Mouse (Mus musculus) urinary bladder, postnatal 36 days (tissue): ENCODE data around the gene Vmn2r82.
"Not testable (repeated sequence)": the region's sequence is repeated elsewhere in the genome, so short reads cannot be mapped to it uniquely, and the experiment has no call there.

ENCODE experiments used
- DNase-seq, 2 experiments: peaks; one replicate each; pipeline ENCODE4 v3.0.0; 2022; ENCODE audit warnings: low spot score in 2 of 2, mixed read lengths in 1 of 2

Vmn2r82 gene

DNA sequence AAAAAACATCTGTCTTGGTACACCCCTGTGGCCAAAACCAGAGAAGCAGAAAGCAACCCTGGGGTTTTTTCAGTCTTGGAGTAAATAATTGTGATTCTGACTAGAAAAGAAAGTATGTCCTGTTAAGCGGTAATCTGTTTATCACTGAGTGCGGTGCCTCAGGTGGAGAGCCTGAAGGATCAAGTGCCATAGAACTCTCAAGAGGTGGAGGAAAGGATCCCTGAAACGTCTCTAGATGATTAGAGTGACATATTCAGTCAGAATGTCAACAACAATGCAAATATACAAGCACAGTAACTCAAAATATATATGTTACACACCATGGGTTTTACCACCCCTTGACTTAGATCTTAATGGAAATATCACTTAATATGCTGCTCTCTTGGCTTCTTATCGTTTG is at the start of gene Vmn2r82:
Gene Vmn2r82, plus strand, starts transcription at position 301 of the 400 bp plus-strand sequence.
- DNase-seq = not testable (repeated sequence)

GRCm38 (mm10) chr10:79322033-79322736 is 34.1 kb upstream of the Vmn2r82 start:
- not testable (repeated sequence) for DNase-seq

- no peak for DNase-seq
Observed at GRCm38 (mm10) chr10:79322737-79323086, 33.6 kb upstream of the Vmn2r82 start.

DNA sequence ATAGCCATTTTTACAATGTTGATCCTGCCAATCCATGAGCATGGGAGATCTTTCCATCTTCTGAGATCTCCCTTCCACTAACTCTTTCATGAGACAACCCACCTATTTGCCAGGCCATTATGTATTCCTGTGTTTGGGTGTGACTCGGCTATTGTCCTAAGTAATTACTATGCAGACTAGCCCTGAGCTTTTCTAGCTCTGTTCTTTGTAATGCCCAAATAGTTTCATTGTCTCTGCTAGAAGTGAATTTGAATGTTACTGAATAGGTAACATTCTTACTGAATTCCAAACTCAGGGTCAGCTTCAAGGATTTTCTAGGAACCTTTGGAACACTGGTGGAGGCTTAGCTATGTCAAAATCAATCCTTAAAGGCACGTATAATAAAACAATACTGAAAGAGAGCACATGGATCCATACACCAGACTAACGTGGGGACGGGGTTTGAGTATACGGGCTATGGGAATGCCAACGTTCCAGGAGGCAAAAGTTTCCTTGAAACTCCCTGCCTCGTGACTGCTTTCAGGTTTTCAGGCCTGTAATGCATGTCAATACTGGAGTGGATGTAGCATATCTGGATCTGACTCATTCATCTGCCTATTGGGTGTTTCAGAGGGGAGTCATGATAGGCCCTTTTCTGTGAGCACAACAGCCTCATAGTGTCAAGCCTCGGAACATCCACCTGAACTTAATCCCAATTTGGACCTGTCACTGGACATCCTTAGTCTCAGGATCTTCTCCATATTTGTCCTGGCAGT is 43.8 kb downstream of the Vmn2r82 start:
- DNase-seq = not testable (repeated sequence)

DNA sequence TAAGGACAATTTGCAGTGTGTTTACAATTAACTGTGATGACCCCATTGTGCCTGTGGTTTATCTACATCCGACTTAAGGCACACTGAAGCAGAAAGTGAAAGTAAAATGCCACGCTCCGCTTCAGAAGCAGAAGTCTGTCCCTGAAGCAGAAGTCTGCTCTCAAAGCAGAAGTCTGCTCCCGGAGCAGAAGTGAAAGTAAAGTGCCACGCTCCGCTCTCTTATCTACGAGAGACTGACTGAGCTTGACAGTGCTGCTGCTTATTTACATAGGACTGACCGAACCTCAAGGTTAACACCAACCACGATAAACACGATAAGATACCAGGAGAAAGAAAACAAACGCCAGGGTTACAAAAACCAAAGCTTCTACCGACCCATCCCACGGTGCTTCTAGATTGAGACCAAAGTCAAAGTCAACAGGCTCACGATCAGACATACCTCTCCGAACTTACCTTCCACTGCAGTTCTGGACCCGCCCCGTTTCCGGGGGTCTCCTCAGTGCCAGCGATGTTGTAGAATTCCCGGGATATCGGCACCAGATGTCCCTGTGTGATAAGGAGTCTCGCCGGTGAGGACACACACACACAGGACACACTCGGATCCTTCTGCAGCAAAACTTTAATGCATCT is 60.9 kb downstream of the Vmn2r82 start:
- DNase-seq = no peak

DNA sequence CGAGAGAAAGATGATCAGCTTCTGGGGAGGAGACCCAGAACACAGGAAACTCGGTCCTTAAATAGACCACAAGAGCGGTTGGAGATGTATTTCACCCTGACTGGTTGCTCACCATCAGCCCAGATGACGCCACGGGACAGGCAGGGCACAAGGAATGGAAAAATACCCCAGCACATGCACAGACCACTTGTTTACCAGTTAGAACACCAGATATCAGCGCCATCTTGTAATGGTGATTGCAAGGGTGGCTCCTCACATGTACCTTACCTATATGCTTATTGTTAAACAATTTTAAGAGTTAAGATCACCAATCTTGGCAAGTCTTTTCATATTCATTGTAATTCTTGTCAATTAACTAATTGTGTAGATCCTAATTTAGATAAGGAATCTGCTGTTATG is 61.5 kb downstream of the Vmn2r82 start:
- DNase-seq = not testable (repeated sequence)

DNA sequence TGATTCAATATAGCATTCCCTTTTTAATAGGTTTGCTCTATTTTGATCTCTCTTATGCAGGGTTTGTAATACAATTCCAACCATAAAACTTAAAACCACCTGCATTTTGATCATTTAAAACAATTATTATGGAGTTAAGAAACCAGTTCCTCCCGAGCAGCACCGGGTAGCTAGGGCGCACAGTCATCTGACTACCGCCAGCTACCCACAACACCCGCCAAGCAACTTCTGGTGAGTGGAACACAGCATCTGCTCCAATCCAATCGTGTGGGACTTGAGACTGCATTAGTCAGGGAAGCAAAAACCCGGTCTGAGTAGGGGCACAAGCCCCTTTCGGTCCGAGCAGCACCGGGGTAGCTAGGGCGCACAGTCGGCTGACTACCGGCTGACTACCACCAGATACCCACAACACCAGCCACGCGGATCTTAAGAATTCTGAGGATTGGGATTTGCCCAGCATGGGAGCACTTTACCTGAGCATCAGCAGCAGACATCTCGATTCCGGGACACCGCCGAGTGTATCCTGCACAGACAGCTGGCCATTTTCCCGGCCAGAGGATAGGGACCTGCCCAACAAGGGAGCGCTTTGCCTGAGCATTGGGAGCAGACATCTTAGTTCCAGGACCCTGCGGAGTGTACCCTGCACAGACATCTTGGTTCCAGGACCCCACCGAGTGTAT is 79.0 kb downstream of the Vmn2r82 start:
- DNase-seq = not testable (repeated sequence)
